Mouse (Mus musculus): ENCODE results near the gene Tbc1d14. TPM values are rescaled to one million over a fixed set of nuclear protein-coding genes. Genes with fewer than 3 reads are reported as not detected.

Tbc1d14 gene
- total RNA-seq, 2 experiments from 2014 or later, result 34.4 to 57.2 TPM

GRCm38 (mm10) chr5:36515558-36515957, 77.5 kb downstream of the Tbc1d14 start:
- DNase-seq (ENCODE audit: low spot score in 2 of 2), result no peak

- DNase-seq (ENCODE audit: low spot score in 2 of 2), result no peak
Observed at GRCm38 (mm10) chr5:36515126-36515525, 78.0 kb downstream of the Tbc1d14 start.

GRCm38 (mm10) chr5:36510956-36511355, 82.1 kb downstream of the Tbc1d14 start:
- DNase-seq (ENCODE audit: low spot score in 2 of 2), result no peak

- no peak for DNase-seq (ENCODE audit: low spot score in 2 of 2)
Observed at GRCm38 (mm10) chr5:36508351-36508750, 84.7 kb downstream of the Tbc1d14 start.

GRCm38 (mm10) chr5:36505643-36506042, 87.4 kb downstream of the Tbc1d14 start:
- DNase-seq (ENCODE audit: low spot score in 2 of 2), result no peak

DNA sequence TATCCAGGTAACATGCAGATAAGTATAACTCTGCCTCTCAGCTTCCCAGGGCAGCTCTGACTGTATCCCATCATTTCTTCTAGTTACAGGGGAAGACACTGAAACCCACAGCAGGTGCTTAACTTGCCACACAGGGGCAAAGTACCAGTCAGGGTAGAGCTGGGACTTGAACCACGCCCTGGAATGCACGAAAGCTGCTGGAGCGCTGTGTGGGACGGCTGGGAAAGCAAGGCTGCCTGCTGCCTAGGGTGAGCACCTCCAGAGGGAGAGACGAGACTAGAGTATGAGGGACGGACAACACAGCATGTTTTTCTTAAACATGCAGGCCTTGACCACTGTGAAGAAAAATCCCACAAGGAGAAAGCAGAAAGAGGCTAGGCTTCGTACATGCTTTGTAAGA, 87.8 kb downstream of the Tbc1d14 start:
- DNase-seq (ENCODE audit: low spot score in 2 of 2), result no peak

GRCm38 (mm10) chr5:36494709-36495108, 98.4 kb downstream of the Tbc1d14 start:
- no peak for DNase-seq (ENCODE audit: low spot score in 2 of 2)

- DNase-seq (ENCODE audit: low spot score in 2 of 2), result no peak
Observed at GRCm38 (mm10) chr5:36493919-36494318, 99.2 kb downstream of the Tbc1d14 start.

DNA sequence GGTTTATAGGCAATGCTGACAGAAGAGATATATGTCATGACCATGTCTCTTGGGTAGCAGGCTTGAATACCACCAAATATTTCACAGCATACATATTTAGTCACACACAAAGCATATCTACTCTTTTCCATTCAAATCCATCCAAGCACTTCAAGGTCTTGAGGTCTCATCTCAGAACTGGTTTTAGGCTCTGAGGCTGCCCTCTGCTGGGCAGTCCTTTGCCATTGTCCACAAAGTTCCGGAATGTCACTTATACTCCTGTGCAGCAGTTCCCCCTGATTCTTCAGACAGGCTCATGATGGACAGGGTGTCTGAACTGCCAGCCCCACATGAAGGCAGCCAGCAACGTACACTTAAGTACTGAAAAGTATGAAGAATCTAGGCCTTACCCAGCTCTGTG, 103.9 kb downstream of the Tbc1d14 start:
- peak in 1 of 2 experiments; percentile 48 for DNase-seq (ENCODE audit: low spot score in 2 of 2)

- no peak for DNase-seq (ENCODE audit: low spot score in 2 of 2)
Observed at GRCm38 (mm10) chr5:36485306-36485705, 107.8 kb downstream of the Tbc1d14 start.

GRCm38 (mm10) chr5:36484171-36484990, 108.7 kb downstream of the Tbc1d14 start, which contains the start of the genes Tada2b and Ccdc96:
Gene Tada2b (minus strand): TSS chr5:36484285.
Gene Ccdc96 (plus strand): TSS chr5:36484588.
- DNase-seq (ENCODE audit: low spot score in 2 of 2), result peak; percentile 95 to 98

- peak in 1 of 2 experiments; percentile 51 for DNase-seq (ENCODE audit: low spot score in 2 of 2)
Observed at GRCm38 (mm10) chr5:36483203-36484101, 109.6 kb downstream of the Tbc1d14 start.

DNA sequence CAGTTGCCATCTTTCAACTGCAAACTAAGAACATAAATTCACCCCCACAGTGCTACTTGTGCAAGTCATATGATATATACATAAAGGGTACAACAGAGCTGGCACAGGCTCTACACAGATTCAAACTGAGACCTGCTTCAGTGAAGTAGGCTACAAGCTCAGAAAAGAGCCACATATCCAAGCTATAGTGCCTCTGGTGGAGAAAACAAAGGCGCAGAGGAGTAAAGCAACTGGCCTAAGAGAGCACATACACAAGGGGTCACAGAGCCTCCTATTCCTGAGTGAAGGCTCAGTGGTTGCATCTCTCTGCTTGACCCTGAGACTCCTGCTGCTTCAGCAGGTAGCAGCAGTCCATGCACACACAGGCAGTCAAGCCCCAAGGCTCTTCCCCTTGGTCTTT, 112.0 kb downstream of the Tbc1d14 start:
- no peak for DNase-seq (ENCODE audit: low spot score in 2 of 2)

- no peak for DNase-seq (ENCODE audit: low spot score in 2 of 2)
Observed at GRCm38 (mm10) chr5:36480398-36480797, 112.7 kb downstream of the Tbc1d14 start.

DNA sequence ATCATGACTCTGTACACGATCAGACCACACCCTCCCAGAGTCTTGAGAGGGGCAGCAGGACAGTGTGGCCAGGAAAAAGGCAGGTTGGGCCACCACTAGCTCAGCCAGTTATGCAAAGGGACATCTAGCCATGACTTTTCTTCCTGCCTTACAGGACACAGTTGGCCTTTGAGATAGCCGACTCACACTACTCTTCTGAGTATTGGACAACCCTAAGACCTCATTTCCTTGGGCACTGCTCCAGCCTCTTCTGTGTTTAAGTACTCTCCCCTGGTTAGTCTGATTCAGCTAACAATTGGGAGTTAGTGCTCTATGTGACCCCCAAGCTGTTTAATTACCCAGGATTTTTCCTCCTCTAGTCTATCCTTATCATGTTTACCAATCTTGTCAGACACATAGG, 113.3 kb downstream of the Tbc1d14 start:
- no peak for DNase-seq (ENCODE audit: low spot score in 2 of 2)

- DNase-seq (ENCODE audit: low spot score in 2 of 2), result no peak
Observed at GRCm38 (mm10) chr5:36478540-36479420, 114.3 kb downstream of the Tbc1d14 start.

- DNase-seq (ENCODE audit: low spot score in 2 of 2), result no peak
Observed at GRCm38 (mm10) chr5:36477486-36477885, 115.6 kb downstream of the Tbc1d14 start.

DNA sequence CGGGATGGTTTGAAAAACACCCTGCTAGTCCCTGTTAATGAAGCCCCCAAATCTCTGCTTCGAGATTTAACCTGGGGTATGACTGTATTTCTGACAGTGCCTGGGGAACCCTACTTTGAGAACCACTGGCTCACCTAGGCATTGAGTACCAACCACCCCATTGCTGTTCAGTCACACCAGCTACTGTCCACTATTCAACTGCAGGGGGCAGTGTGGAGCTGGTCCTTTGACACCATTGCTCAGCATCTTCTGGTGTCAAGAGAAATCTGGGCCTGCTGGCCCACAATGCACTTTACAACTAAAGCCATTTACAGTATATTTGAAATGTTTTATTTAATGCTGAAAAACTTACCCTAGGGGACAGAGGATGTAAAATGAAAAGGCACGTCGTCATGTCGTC, 118.8 kb downstream of the Tbc1d14 start:
- DNase-seq (ENCODE audit: low spot score in 2 of 2), result peak; percentile 53 to 68

DNA sequence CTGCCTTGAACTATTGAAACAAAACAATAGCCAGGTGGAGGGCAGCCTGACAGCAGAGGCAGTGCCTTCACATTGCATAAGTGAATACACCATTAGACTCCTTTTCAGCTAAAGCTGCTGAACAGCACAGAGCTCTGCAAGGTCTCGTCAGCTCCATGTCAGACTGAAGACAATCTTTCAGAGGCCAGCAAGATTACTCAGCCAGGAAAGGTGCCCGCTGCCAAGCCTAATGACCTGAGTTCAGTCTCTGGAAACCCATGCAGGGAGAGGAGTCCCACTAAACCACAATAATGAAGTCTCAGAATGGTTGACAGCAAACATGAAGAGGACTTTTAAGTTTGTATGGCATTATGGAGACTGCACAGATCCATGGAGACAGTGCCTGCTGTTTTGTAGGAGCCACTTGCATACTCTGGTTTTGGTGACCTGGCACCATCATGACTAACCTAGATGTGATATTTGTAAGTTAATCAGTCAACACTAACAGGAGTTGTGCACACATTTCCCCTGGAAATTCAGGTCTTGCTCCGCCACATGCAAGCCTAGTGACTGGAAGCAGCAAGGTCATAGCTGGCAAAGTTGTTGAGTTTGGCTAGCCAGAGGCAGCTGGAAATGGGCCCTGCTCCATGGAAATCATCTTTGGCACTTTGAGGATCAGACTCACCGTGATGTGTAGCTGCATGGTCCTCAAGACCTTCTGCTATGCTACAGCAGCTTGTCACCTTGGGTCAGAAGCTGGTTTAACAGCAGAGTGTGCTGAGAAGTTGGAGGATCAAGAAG, 120.0 kb downstream of the Tbc1d14 start:
- DNase-seq (ENCODE audit: low spot score in 2 of 2), result no peak

DNA sequence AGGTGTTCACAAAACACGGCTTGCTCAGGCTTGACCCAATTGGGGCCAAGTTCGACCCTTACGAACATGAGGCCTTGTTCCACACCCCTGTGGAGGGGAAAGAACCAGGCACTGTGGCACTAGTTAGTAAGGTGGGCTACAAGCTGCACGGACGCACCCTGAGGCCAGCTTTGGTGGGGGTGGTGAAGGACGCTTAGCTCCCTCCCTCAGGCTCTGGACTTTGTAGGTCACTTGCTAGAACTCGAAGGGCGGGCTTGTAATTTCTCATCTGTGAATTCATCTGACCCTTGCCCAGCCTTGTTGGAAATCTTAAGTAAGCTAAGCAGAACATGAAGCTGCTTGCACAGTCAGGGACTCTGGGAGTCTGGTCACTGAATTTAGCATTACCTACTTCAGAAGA, 121.9 kb downstream of the Tbc1d14 start:
- no peak for DNase-seq (ENCODE audit: low spot score in 2 of 2)
